Mouse (Mus musculus) spleen, postnatal 36 days (tissue): Measurements from ENCODE around the gene Cpt1c.

ENCODE experiments used
- DNase-seq, 2 experiments: peaks; one replicate each; pipeline ENCODE4 v3.0.0; 2022; ENCODE audit warnings: low spot score in 2 of 2, mixed read lengths in 1 of 2

The Cpt1c gene

DNA sequence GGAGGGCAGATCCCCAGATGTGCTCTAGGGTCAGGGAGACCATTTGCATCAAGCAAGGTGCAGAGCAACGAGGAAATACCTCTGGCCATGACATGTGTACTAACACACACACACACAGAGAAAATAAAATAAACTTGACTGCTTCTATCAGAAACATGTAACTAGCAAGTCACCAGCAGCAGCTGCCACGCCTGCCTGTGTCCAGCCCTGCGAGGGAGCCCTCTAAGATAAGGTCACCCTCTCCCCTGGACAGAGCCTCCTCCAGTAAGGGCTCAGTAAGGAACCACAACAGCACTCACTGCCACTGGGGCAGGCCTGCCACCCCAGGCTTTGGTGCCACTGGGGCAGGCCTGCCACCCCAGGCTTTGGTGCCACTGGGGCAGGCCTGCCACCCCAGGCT is 56.4 kb downstream of the Cpt1c start:
- no peak for DNase-seq

DNA sequence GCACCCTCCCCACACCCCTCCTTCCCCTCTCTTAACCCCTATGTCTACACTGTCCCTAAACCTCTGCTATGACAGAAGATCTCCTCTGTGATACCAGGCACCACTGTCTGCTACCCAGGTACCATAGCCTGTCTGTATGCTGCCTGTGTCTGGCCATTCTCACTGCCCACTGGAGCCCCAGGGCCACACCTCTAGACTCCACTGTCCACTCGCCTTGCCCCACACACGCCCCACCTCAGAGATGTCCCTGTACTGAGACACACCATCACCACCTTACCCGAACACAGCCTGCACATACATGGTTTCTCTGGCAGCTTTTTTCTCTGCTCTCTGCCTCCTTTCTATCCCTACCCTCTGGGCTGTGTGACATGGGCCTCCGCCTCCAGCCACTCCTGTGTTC is 57.8 kb downstream of the Cpt1c start:
- no peak for DNase-seq

DNA sequence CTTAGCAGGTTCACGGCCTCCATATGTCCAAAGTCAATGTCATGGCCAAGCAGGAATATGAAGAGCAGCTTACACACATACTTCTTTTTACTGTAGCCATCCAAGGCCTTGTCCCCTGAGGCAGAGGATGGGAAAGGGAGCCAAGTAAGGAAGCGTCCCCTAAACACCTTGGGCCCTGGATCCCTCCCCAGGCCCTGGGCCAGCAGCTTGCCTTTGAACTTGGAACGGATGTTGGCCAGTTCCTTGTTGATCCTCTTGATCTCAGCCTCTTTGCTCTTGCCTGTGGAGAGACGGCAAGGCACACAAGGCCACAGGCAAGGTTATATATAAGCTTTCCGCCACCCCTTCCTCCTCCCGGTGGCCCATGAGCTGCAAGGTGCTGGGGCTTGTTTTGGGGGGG is 58.5 kb downstream of the Cpt1c start:
- no peak for DNase-seq

DNA sequence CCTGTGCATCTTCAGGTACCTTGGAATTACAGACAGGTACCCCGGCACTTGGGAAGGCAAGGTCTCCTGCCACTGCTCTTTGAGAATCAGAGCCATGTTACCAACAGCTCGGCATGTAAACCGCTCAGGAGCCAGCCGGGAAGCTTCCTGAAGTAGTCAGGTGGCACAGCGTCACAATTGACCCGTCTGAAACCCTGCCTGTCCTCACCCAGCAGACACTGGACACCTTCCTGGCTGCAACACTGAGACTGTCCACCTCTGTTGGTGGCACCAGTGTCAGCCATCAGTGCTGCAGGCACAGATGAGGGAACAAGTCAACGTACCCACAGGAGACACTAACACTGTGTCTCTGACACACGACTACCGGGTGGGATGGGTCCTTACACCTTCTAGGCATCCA is 59.3 kb downstream of the Cpt1c start:
- DNase-seq: no peak

DNA sequence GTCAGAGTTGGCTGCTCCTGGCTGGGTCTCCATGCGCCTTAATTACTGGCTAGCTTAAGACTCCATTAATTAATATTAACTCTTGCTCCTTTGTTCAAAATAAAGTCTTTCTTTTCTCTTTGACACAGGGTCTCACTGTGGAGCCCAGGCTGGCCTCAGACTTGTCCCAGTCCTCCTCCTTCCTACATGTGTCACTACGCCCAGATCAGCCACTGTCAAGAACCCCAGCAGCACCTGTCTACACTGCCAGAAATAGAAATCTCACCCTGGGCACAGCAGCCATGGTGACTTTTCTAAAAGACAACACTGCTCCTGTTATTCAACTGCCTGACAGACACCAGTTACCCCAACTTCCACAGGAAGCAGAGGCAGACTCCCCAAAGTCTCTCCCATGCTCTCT is 60.3 kb downstream of the Cpt1c start:
- DNase-seq: no peak
